Mouse (Mus musculus) thymus, postnatal 4 days (tissue): ENCODE measurements around the gene Ing2.

Experiments
- DNase-seq: peaks from one replicate; pipeline ENCODE4 v3.0.0; 2021

The Ing2 gene

GRCm38 (mm10) chr8:47674777-47675710 lies at the start of gene Ing2:
Gene Ing2, minus strand, starts transcription at chr8:47675556.
- peak; percentile 100 for DNase-seq

- no peak for DNase-seq
These were observed 46.3 kb upstream of the Ing2 start for GRCm38 (mm10) chr8:47721609-47722008.

GRCm38 (mm10) chr8:47718641-47719040 lies 43.3 kb upstream of the Ing2 start:
- no peak for DNase-seq

GRCm38 (mm10) chr8:47713761-47714745 lies 38.7 kb upstream of the Ing2 start, which contains the start of gene Cdkn2aip:
Gene Cdkn2aip, minus strand, starts transcription at chr8:47713932.
- DNase-seq = peak; percentile 97

GRCm38 (mm10) chr8:47713171-47713663 lies 37.9 kb upstream of the Ing2 start:
- DNase-seq = peak; percentile 72

- DNase-seq = no peak
These were observed 32.8 kb upstream of the Ing2 start for GRCm38 (mm10) chr8:47708106-47708505.

GRCm38 (mm10) chr8:47706746-47707145 lies 31.4 kb upstream of the Ing2 start:
- DNase-seq = no peak

- DNase-seq = no peak
These were observed 27.0 kb upstream of the Ing2 start for GRCm38 (mm10) chr8:47702333-47702732.

- no peak for DNase-seq
These were observed 22.3 kb upstream of the Ing2 start for GRCm38 (mm10) chr8:47697696-47698095.

GRCm38 (mm10) chr8:47695431-47696105 lies 20.2 kb upstream of the Ing2 start:
- DNase-seq = no peak

GRCm38 (mm10) chr8:47693119-47693518 lies 17.8 kb upstream of the Ing2 start:
- peak; percentile 91 for DNase-seq

GRCm38 (mm10) chr8:47691831-47692230 lies 16.5 kb upstream of the Ing2 start:
- no peak for DNase-seq

GRCm38 (mm10) chr8:47691303-47691702 lies 15.9 kb upstream of the Ing2 start:
- no peak for DNase-seq

- DNase-seq = no peak
These were observed 15.3 kb upstream of the Ing2 start for GRCm38 (mm10) chr8:47690674-47691078.

- DNase-seq = peak; percentile 83
These were observed 14.5 kb upstream of the Ing2 start for GRCm38 (mm10) chr8:47689704-47690326.

GRCm38 (mm10) chr8:47684441-47684840 lies 9.1 kb upstream of the Ing2 start:
- no peak for DNase-seq

- DNase-seq = no peak
These were observed 8.6 kb upstream of the Ing2 start for GRCm38 (mm10) chr8:47683994-47684393.

- no peak for DNase-seq
These were observed 5.0 kb upstream of the Ing2 start for GRCm38 (mm10) chr8:47680306-47680705.

- no peak for DNase-seq
These were observed 4.2 kb upstream of the Ing2 start for GRCm38 (mm10) chr8:47679603-47680002.

- no peak for DNase-seq
These were observed 1.3 kb upstream of the Ing2 start for GRCm38 (mm10) chr8:47676631-47677030.

- no peak for DNase-seq
These were observed 868 bp upstream of the Ing2 start for GRCm38 (mm10) chr8:47676224-47676623.

GRCm38 (mm10) chr8:47675786-47676185 lies 430 bp upstream of the Ing2 start:
- no peak for DNase-seq
